Mouse (Mus musculus) CH12.LX (cell line): Measurements from ENCODE around the gene Pde11a. TPM values are rescaled to one million over a fixed set of nuclear protein-coding genes. Genes with fewer than 3 reads are reported as not detected.

Experiments used
- DNase-seq: peaks from one replicate; pipeline ENCODE4 v3.0.0-alpha.2; 2013; ENCODE audit errors: extremely low read depth
- H3K27ac ChIP-seq: 2 replicates; pipeline ENCODE4 v1.5.1; 2012; ENCODE audit warnings: low read depth, mild to moderate bottlenecking, control low read depth, moderate library complexity; ENCODE audit not compliant: insufficient read depth
- H3K27me3 ChIP-seq: replicated peaks from 2 replicates; pipeline ENCODE3; 2012; ENCODE audit warnings: inconsistent platforms
- H3K36me3 ChIP-seq, 2 experiments: replicated peaks in 1 of 2; 2 replicates each; pipeline versions ENCODE3 to v1.6.1; 2012; ENCODE audit warnings: inconsistent platforms in 1 of 2, low read length in 1 of 2, mild to moderate bottlenecking in 1 of 2, mixed read lengths in 1 of 2, moderate library complexity in 1 of 2; ENCODE audit not compliant: control insufficient read depth in 1 of 2, insufficient read depth in 1 of 2
- H3K4me1 ChIP-seq, 2 experiments: 2 replicates each; pipeline ENCODE4 v1.6.1; 2012; ENCODE audit warnings: inconsistent platforms in 1 of 2, moderate library complexity in 1 of 2; ENCODE audit not compliant: insufficient read depth in 2 of 2, control insufficient read depth in 1 of 2
- H3K4me2 ChIP-seq: 2 replicates; pipeline ENCODE4 v1.6.1; 2012; ENCODE audit warnings: low read depth, mild to moderate bottlenecking, control low read depth; ENCODE audit not compliant: poor library complexity, insufficient read depth, severe bottlenecking
- H3K4me3 ChIP-seq, 3 experiments: fragments of 150-350 bp in 1 of 3; sonication (generic) in 1 of 3; replicated peaks in 1 of 3; 2 replicates each; pipeline versions ENCODE3 to v1.5.1; 2011 to 2012; ENCODE audit warnings: low read depth in 2 of 3, low read length in 2 of 3, mild to moderate bottlenecking in 2 of 3, moderate library complexity in 2 of 3, control low read depth in 1 of 3, improper control_type of control experiment in 1 of 3, inconsistent platforms in 1 of 3, mixed read lengths in 1 of 3; ENCODE audit not compliant: poor library complexity in 1 of 3
- H3K79me2 ChIP-seq: replicated peaks from 2 replicates; pipeline ENCODE4 v1.6.1; 2012; ENCODE audit warnings: mild to moderate bottlenecking, moderate library complexity; ENCODE audit not compliant: control insufficient read depth, poor library complexity, insufficient read depth, severe bottlenecking; ENCODE audit errors: extremely low read depth
- H3K9ac ChIP-seq: 2 replicates; pipeline ENCODE4 v1.6.1; 2012; ENCODE audit warnings: low read depth, mild to moderate bottlenecking, control low read depth, moderate library complexity; ENCODE audit not compliant: insufficient read depth
- H3K9me3 ChIP-seq: replicated peaks from 2 replicates; pipeline ENCODE3; 2012; ENCODE audit warnings: low read length, inconsistent platforms, mixed read lengths
- BHLHE40 ChIP-seq: IDR thresholded peaks from 2 replicates; pipeline ENCODE4 v1.6.1; 2011; ENCODE audit warnings: mild to moderate bottlenecking, low read depth, low read length, improper control_type of control experiment
- E2F4 ChIP-seq: IDR thresholded peaks from 2 replicates; pipeline ENCODE4 v1.6.1; 2011; ENCODE audit warnings: low read depth, low read length, improper control_type of control experiment; ENCODE audit not compliant: insufficient replicate concordance
- ELF1 ChIP-seq: IDR thresholded peaks from 2 replicates; pipeline ENCODE4 v1.6.1; 2014; ENCODE audit warnings: low read depth, mild to moderate bottlenecking, inconsistent platforms, low read length, improper control_type of control experiment
- EP300 ChIP-seq: IDR thresholded peaks from 2 replicates; pipeline ENCODE4 v1.6.1; 2011; ENCODE audit warnings: low read length, improper control_type of control experiment
- HCFC1 ChIP-seq: IDR thresholded peaks from 2 replicates; pipeline ENCODE4 v1.6.1; 2012; ENCODE audit warnings: low read depth, mild to moderate bottlenecking, inconsistent platforms, low read length, improper control_type of control experiment
- IRF4 ChIP-seq: IDR thresholded peaks from 2 replicates; pipeline ENCODE4 v1.6.1; 2014; ENCODE audit warnings: low read depth, mild to moderate bottlenecking, inconsistent platforms, low read length, improper control_type of control experiment
- JUN ChIP-seq: IDR thresholded peaks from 2 replicates; pipeline ENCODE4 v1.6.1; 2011; ENCODE audit warnings: low read depth, mild to moderate bottlenecking, low read length, improper control_type of control experiment, moderate library complexity; ENCODE audit not compliant: insufficient read depth
- KAT2A ChIP-seq: IDR thresholded peaks from 2 replicates; pipeline ENCODE4 v1.6.1; 2012; ENCODE audit warnings: low read length, improper control_type of control experiment, inconsistent platforms; ENCODE audit not compliant: insufficient replicate concordance
- MAFK ChIP-seq: IDR thresholded peaks from 2 replicates; pipeline ENCODE4 v1.6.1; 2011; ENCODE audit warnings: low read length, improper control_type of control experiment; ENCODE audit not compliant: insufficient replicate concordance
- MEF2A ChIP-seq: IDR thresholded peaks from 2 replicates; pipeline ENCODE4 v1.6.1; 2014; ENCODE audit warnings: low read depth, mild to moderate bottlenecking, inconsistent platforms, low read length, improper control_type of control experiment, borderline replicate concordance
- MXI1 ChIP-seq: IDR thresholded peaks from 2 replicates; pipeline ENCODE4 v1.6.1; 2011; ENCODE audit warnings: mild to moderate bottlenecking, low read depth, low read length, improper control_type of control experiment
- NRF1 ChIP-seq: IDR thresholded peaks from 2 replicates; pipeline ENCODE4 v1.6.1; 2014; ENCODE audit warnings: low read depth, mild to moderate bottlenecking, inconsistent platforms, low read length, improper control_type of control experiment, moderate library complexity
- PAX5 ChIP-seq: IDR thresholded peaks from 2 replicates; pipeline ENCODE4 v1.6.1; 2012; ENCODE audit warnings: low read length, inconsistent platforms, mixed read lengths
- POLR2A ChIP-seq: IDR thresholded peaks from 2 replicates; pipeline ENCODE4 v1.6.1; 2011; ENCODE audit warnings: low read depth, mild to moderate bottlenecking, improper control_type of control experiment, low read length
- POLR2AphosphoS2 ChIP-seq: IDR thresholded peaks from 2 replicates; pipeline ENCODE4 v1.6.1; 2011; ENCODE audit warnings: low read depth, low read length, improper control_type of control experiment
- RCOR1 ChIP-seq: conservative IDR thresholded peaks from 2 replicates; pipeline ENCODE4 v1.6.1; 2012; ENCODE audit warnings: low read depth, mild to moderate bottlenecking, inconsistent platforms, low read length, improper control_type of control experiment
- TBP ChIP-seq: conservative IDR thresholded peaks from 2 replicates; pipeline ENCODE4 v1.6.1; 2011; ENCODE audit warnings: low read depth, low read length, improper control_type of control experiment
- UBTF ChIP-seq: IDR thresholded peaks from 2 replicates; pipeline ENCODE4 v1.6.1; 2012; ENCODE audit warnings: low read depth, mild to moderate bottlenecking, inconsistent platforms, low read length, improper control_type of control experiment, moderate library complexity
- USF1 ChIP-seq: IDR thresholded peaks from 2 replicates; pipeline ENCODE4 v1.6.1; 2014; ENCODE audit warnings: low read depth, mild to moderate bottlenecking, inconsistent platforms, low read length, improper control_type of control experiment
- ZKSCAN1 ChIP-seq: IDR thresholded peaks from 2 replicates; pipeline ENCODE4 v1.6.1; 2012; ENCODE audit warnings: low read depth, inconsistent platforms, low read length, improper control_type of control experiment, borderline replicate concordance
- ZMIZ1 ChIP-seq: IDR thresholded peaks from 2 replicates; pipeline ENCODE4 v1.6.1; 2012; ENCODE audit warnings: low read depth, mild to moderate bottlenecking, inconsistent platforms, low read length, improper control_type of control experiment
- ZNF384 ChIP-seq: IDR thresholded peaks from 2 replicates; pipeline ENCODE4 v1.6.1; 2012; ENCODE audit warnings: low read depth, low read length, improper control_type of control experiment, inconsistent platforms
- dilution Hi-C: fragments of 300-500 bp; cut with MboI; formaldehyde crosslinking; loops from 2 replicates; pipeline ENCODE4 v1.14.3; 2020; ENCODE audit warnings: low sequenced_read_pairs; ENCODE audit not compliant: extremely low pct_unique_long_range_greater_than_20kb, extremely low pct_ligation_motif_present
- in situ Hi-C: fragments of 300-500 bp; cut with MboI; formaldehyde crosslinking; loops from 3 replicates; pipeline ENCODE4 v1.14.3; 2019; ENCODE audit warnings: low sequenced_read_pairs, low pct_ligation_motif_present, low pct_unique_long_range_greater_than_20kb, mixed read lengths
- polyA plus RNA-seq: library from polyadenylated mRNA; unstranded; fragments of >175 nt; gene quantifications from 2 replicates; pipeline ENCODE4 v1.2.1, GENCODE M21; 2012; ENCODE audit warnings: low read depth; ENCODE audit not compliant: insufficient read length
- total RNA-seq, 2 experiments: library from RNA; depleted of rRNA; stranded (reverse); fragments of 300-350 nt in 1 of 2; fragments of >200 nt in 1 of 2; gene quantifications; 2 replicates each; pipeline ENCODE4 v1.2.3; 2012 to 2014

Pde11a gene
- total and polyA plus RNA-seq, 3 experiments, result 0.14 to 0.38 (median 0.21) TPM

DNA sequence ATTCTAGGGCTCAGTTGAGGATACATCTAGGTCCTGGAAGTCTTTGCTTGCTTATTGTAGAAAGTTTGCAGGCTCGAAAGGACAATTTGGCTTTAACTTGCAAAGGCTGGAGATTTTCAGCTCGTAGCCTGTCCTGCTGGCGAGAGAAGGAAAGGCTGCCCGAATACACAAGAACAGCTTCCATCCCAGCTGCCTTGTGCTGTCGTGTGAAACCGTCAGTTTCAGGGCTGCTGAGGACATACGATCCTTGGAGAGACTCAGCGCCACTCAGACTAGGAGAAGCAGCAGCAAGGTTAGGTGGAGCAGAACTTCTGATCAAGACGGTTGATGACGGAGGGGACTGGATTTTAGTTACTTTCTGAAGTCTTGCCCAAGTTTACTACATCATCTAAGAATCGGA lies 287.2 kb downstream of the Pde11a start:
- dilution Hi-C loops, result no loop called here
- no peak for DNase-seq

DNA sequence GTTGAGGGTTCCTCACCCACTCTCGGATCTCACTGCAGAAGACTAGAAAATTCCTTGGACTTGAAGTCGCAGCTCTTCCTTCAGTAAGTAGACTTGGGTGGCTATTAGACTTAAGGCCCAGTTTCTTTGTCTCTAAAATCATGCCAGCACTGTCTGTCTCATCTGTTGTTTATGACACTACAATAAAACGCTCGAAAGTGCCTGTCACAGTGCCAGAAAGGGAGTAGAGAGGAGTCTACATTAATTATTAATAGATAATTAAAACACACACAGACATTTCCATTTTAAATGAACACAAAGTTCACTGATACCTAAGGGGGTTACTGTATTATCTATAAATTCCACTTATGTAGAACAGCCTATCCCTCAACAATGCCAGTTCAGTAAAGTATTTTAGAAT lies 287.7 kb downstream of the Pde11a start:
- in situ Hi-C loops, result no loop called here
- Histone ChIP-seq H3K27ac (no peak overlapping the region), H3K79me2 (no peaks in the 10 kb centered on the region), H3K27me3 (no peaks in the 10 kb centered on the region), H3K36me3 (no peaks in the 10 kb centered on the region)
- TF ChIP-seq JUN (no peak), KAT2A (no peak), NRF1 (no peak), IRF4 (no peak), MEF2A (no peak), UBTF (no peak), PAX5 (no peak), HCFC1 (no peak), ZNF384 (no peak), POLR2AphosphoS2 (no peak), EP300 (no peak), MXI1 (no peak), MAFK (no peak), TBP (no peak), RCOR1 (no peak), ZMIZ1 (no peak), ELF1 (no peak), BHLHE40 (no peak), USF1 (no peak), POLR2A (no peak)
- TF ChIP-seq, all 38 proteins: peak for 0
- no peak overlapping the region for H3K9ac ChIP-seq
- H3K4me1 ChIP-seq, result peaks cover 4 to 14% of the 10 kb centered on the region in 2 experiments; a peak in 3 of 4 replicates
- no peak for DNase-seq
- H3K4me3 ChIP-seq, result no peak overlapping the region
- no peak overlapping the region for H3K4me2 ChIP-seq
- dilution Hi-C loops, result no loop called here
- H3K9me3 ChIP-seq, result no peaks in the 10 kb centered on the region

More for the DNA sequence above, 287.2 kb downstream of the Pde11a start:
- no peak overlapping the region for H3K27ac ChIP-seq
- H3K4me1 ChIP-seq, result peaks cover 4 to 14% of the 10 kb centered on the region in 2 experiments; a peak in 3 of 4 replicates
- H3K4me2 ChIP-seq, result no peak overlapping the region
- no peaks in the 10 kb centered on the region for H3K27me3 ChIP-seq
- H3K9ac ChIP-seq, result no peak overlapping the region
- TF ChIP-seq E2F4 (no peak), ZKSCAN1 (no peak), RCOR1 (no peak), ZNF384 (no peak), EP300 (no peak), BHLHE40 (no peak)
- H3K36me3 ChIP-seq, result no peaks in the 10 kb centered on the region
- in situ Hi-C loops, result no loop called here
- H3K9me3 ChIP-seq, result no peaks in the 10 kb centered on the region
- no peak overlapping the region for H3K4me3 ChIP-seq
- H3K79me2 ChIP-seq, result no peaks in the 10 kb centered on the region
